Mouse (Mus musculus) fat pad, adult 2 months (tissue): ENCODE results near the gene Thrb.
A peak's percentile ranks its signal among the peaks of the same experiment; 100 is the strongest.

Source experiments
- DNase-seq: peaks from one replicate; pipeline ENCODE4 v3.0.0-alpha.2; 2011; ENCODE audit warnings: low read depth, low spot score; ENCODE audit errors: extremely low read depth

Thrb gene

GRCm38 (mm10) chr14:17700228-17700627 is 40.2 kb downstream of the Thrb start:
- no peak for DNase-seq

GRCm38 (mm10) chr14:17713297-17713904 is 53.3 kb downstream of the Thrb start:
- no peak for DNase-seq

GRCm38 (mm10) chr14:17719494-17719893 is 59.4 kb downstream of the Thrb start:
- no peak for DNase-seq

GRCm38 (mm10) chr14:17722824-17723445 is 62.9 kb downstream of the Thrb start:
- no peak for DNase-seq

GRCm38 (mm10) chr14:17724577-17724976 is 64.5 kb downstream of the Thrb start:
- peak; percentile 66 for DNase-seq

GRCm38 (mm10) chr14:17726906-17727305 is 66.8 kb downstream of the Thrb start:
- no peak for DNase-seq

- no peak for DNase-seq
These were observed 67.8 kb downstream of the Thrb start for GRCm38 (mm10) chr14:17727878-17728277.

- peak; percentile 87 for DNase-seq
These were observed 68.8 kb downstream of the Thrb start for GRCm38 (mm10) chr14:17728889-17729288.

- no peak for DNase-seq
These were observed 71.0 kb downstream of the Thrb start for GRCm38 (mm10) chr14:17731020-17731419.

GRCm38 (mm10) chr14:17733077-17733778 is 73.2 kb downstream of the Thrb start:
- no peak for DNase-seq

GRCm38 (mm10) chr14:17733779-17734137 is 73.7 kb downstream of the Thrb start:
- DNase-seq: no peak

- DNase-seq: no peak
These were observed 75.4 kb downstream of the Thrb start for GRCm38 (mm10) chr14:17735440-17735839.

- DNase-seq: no peak
These were observed 80.8 kb downstream of the Thrb start for GRCm38 (mm10) chr14:17740903-17741302.

GRCm38 (mm10) chr14:17742264-17742663 is 82.2 kb downstream of the Thrb start:
- DNase-seq: no peak

GRCm38 (mm10) chr14:17742902-17743712 is 83.0 kb downstream of the Thrb start:
- DNase-seq: peak; percentile 81

- DNase-seq: no peak
These were observed 83.7 kb downstream of the Thrb start for GRCm38 (mm10) chr14:17743713-17744158.

- peak; percentile 96 for DNase-seq
These were observed 87.9 kb downstream of the Thrb start for GRCm38 (mm10) chr14:17747922-17748321.

GRCm38 (mm10) chr14:17748945-17749344 is 88.9 kb downstream of the Thrb start:
- no peak for DNase-seq

GRCm38 (mm10) chr14:17751911-17752310 is 91.8 kb downstream of the Thrb start:
- DNase-seq: no peak

GRCm38 (mm10) chr14:17753429-17753828 is 93.4 kb downstream of the Thrb start:
- no peak for DNase-seq

- no peak for DNase-seq
These were observed 96.7 kb downstream of the Thrb start for GRCm38 (mm10) chr14:17756732-17757131.
